Comparison of ENCODE assay signal across 19 mouse cellular contexts in the genomic region with DNA sequence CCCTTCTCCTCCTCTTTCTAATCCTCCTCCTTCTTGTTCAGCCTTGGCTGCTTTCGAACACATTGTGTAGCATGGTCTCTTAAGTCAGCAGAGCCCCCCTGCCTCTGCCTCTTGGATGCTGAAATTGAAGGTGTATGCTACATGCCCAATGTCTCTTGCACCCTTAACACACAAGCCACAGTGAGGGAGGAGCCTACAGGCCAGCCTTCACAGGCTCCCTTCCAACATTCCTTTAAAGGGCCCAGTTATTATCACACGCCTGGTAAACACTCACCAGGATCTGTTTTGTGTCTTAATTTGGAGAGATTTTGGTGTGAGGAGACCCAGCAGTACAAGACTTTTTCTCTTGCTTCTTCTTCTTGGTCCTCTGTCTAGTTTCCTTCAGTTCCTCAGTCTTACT.
A peak's percentile ranks its signal among the peaks of the same experiment; 100 is the strongest.
DNase-seq lines count a peak whose midpoint lies in the region; ATAC-seq and TF ChIP-seq lines count a peak whose summit lies in the region.
"Had no signal": no experiment of that assay in that cellular context is flagged by ENCODE, and none has a peak within 500 bp of the region (broad histone marks: within the 10 kb centered on the region; RNA-seq: fewer than 3 reads in every experiment).

No protein-coding gene starts in this region.

- no peak for DNase-seq in heart, adult 8-10 months (ENCODE audit: low spot score)
- peak; percentile 45 for DNase-seq in liver, adult 2 months (ENCODE audit: extremely low read depth, low read depth, low spot score)
- no peak for DNase-seq in liver, embryonic 11.5 days (ENCODE audit: low spot score)
- DNase-seq in NIH3T3 (ENCODE audit: low read depth): peak; percentile 42
- peak; percentile 46 for DNase-seq in adipocyte (ENCODE audit: low spot score)
- no peak for DNase-seq in right cerebral cortex, postnatal 14 days
- DNase-seq: adrenal gland, postnatal 10 days; cerebellum, adult 9-10 months; gastrocnemius, postnatal 10 days; layer of hippocampus, adult 9-11 months had no signal

- no peaks in the 10 kb centered on the region for H3K27me3 ChIP-seq in heart, embryonic 16.5 days (ENCODE audit: control insufficient read depth, insufficient read depth, low read length)
- H3K27me3 ChIP-seq in liver, adult 2 months (ENCODE audit: control insufficient read depth, insufficient read depth, low read length): no peaks in the 10 kb centered on the region
- no peaks in the 10 kb centered on the region for H3K27me3 ChIP-seq in liver, embryonic 11.5 days (replicated peaks; ENCODE audit: control insufficient read depth, insufficient read depth, low read length)
- H3K27me3 ChIP-seq: forebrain, embryonic 15.5 days; hindbrain, embryonic 13.5 days; kidney, embryonic 15.5 days; lung, embryonic 15.5 days; midbrain, embryonic 12.5 days had no signal

- H3K4me1 ChIP-seq in heart, embryonic 16.5 days (ENCODE audit: control insufficient read depth, insufficient read depth, low read length): peaks cover 32% of the 10 kb centered on the region
- H3K4me1 ChIP-seq in liver, adult 2 months (ENCODE audit: control insufficient read depth, insufficient read depth, low read length): no peaks in the 10 kb centered on the region; the same call in 1 of the 2 replicates
- peaks cover 8% of the 10 kb centered on the region for H3K4me1 ChIP-seq in liver, embryonic 11.5 days (replicated peaks; ENCODE audit: control insufficient read depth, insufficient read depth, low read length)
- H3K4me1 ChIP-seq: embryonic facial prominence, embryonic 10.5 days had no signal

- no peak for TF ChIP-seq CTCF in liver, adult 2 months (IDR thresholded peaks at IDR 0.05; ENCODE audit: low read depth, low read length)

- no peaks in the 10 kb centered on the region for H3K36me3 ChIP-seq in heart, embryonic 16.5 days (ENCODE audit: control insufficient read depth, insufficient read depth)
- 0 out of 2 replicates have a peak, but pooled peaks cover 2% of the 10 kb centered on the region for H3K36me3 ChIP-seq in liver, adult 2 months (ENCODE audit: control insufficient read depth, insufficient read depth, low read length)
- no peaks in the 10 kb centered on the region for H3K36me3 ChIP-seq in liver, embryonic 11.5 days (ENCODE audit: control insufficient read depth, insufficient read depth, low read length)
- H3K36me3 ChIP-seq: forebrain, embryonic 15.5 days; hindbrain, embryonic 13.5 days; kidney, embryonic 15.5 days; lung, embryonic 15.5 days; midbrain, embryonic 12.5 days had no signal

- no peak overlapping the region for H3K9ac ChIP-seq in heart, embryonic 16.5 days (ENCODE audit: low read length)
- no peak overlapping the region for H3K9ac ChIP-seq in liver, adult 2 months (ENCODE audit: low read depth, low read length)
- no peak overlapping the region for H3K9ac ChIP-seq in liver, embryonic 11.5 days (ENCODE audit: low read depth, low read length)
- H3K9ac ChIP-seq: forebrain, embryonic 15.5 days; hindbrain, embryonic 13.5 days; kidney, embryonic 15.5 days; lung, embryonic 15.5 days; midbrain, embryonic 12.5 days had no signal

- 60% methylated on average over 2 of the region's 2 CpGs for whole genome bisulfite sequencing in heart, embryonic 16.5 days
- 63% methylated on average over 2 of the region's 2 CpGs for whole genome bisulfite sequencing in liver, adult 2 months
- WGBS in liver, embryonic 11.5 days: 80% methylated on average over 2 of the region's 2 CpGs

- H3K4me3 ChIP-seq in heart, embryonic 16.5 days (ENCODE audit: low read length): no peak overlapping the region
- H3K4me3 ChIP-seq in liver, adult 2 months (ENCODE audit: insufficient read depth, low read depth, low read length): no peak overlapping the region
- H3K4me3 ChIP-seq in liver, embryonic 11.5 days (ENCODE audit: low read depth, low read length): no peak overlapping the region
- H3K4me3 ChIP-seq: embryonic facial prominence, embryonic 10.5 days; forebrain, embryonic 15.5 days; hindbrain, embryonic 13.5 days; kidney, embryonic 15.5 days; left cerebral cortex, adult 2 months; lung, embryonic 15.5 days; midbrain, embryonic 12.5 days had no signal

- no peak for TF ChIP-seq POLR2A in liver, adult 2 months (IDR thresholded peaks at IDR 0.05; ENCODE audit: extremely low read depth, insufficient read depth, low read length)

- peak overlapping the region; percentile 60 for H3K27ac ChIP-seq in heart, embryonic 16.5 days (ENCODE audit: low read length)
- no peak overlapping the region for H3K27ac ChIP-seq in liver, adult 2 months (replicated peaks; ENCODE audit: insufficient read depth, low read depth, low read length)
- no peak overlapping the region; the same call in 1 of the 2 replicates for H3K27ac ChIP-seq in liver, embryonic 11.5 days (ENCODE audit: low read depth, low read length)
- H3K27ac ChIP-seq: embryonic facial prominence, embryonic 10.5 days; forebrain, embryonic 15.5 days; hindbrain, embryonic 13.5 days; kidney, embryonic 15.5 days; left cerebral cortex, adult 2 months; lung, embryonic 15.5 days; midbrain, embryonic 12.5 days had no signal

- no peak overlapping the region for H3K4me2 ChIP-seq in heart, embryonic 16.5 days (ENCODE audit: low read depth, low read length)
- H3K4me2 ChIP-seq in liver, embryonic 11.5 days: no peak overlapping the region
- H3K4me2 ChIP-seq: forebrain, embryonic 15.5 days; hindbrain, embryonic 13.5 days; kidney, embryonic 15.5 days; lung, embryonic 15.5 days; midbrain, embryonic 12.5 days had no signal

- peaks cover 47% of the 10 kb centered on the region for H3K79me2 ChIP-seq in liver, adult 2 months (ENCODE audit: control insufficient read depth, insufficient read depth, low read length)

- ATAC-seq in heart, embryonic 16.5 days (replicated peaks; ENCODE audit: extremely low read depth, insufficient read depth, low FRiP score): no peak
- ATAC-seq in liver, embryonic 11.5 days (replicated peaks; ENCODE audit: low FRiP score): no peak
- ATAC-seq: activated CD4-positive, CD25-positive, alpha-beta regulatory T cell, adult 4 months; forebrain, embryonic 15.5 days had no signal

- no peaks in the 10 kb centered on the region for H3K9me3 ChIP-seq in heart, embryonic 16.5 days (replicated peaks; ENCODE audit: control insufficient read depth, low read length)
- H3K9me3 ChIP-seq in liver, embryonic 11.5 days (ENCODE audit: control insufficient read depth, low read length): no peaks in the 10 kb centered on the region
- H3K9me3 ChIP-seq: embryonic facial prominence, embryonic 10.5 days; forebrain, embryonic 15.5 days; hindbrain, embryonic 13.5 days; kidney, embryonic 15.5 days; lung, embryonic 15.5 days; midbrain, embryonic 12.5 days had no signal

Comparison
In these comparisons a context has a peak if more than half of its experiments do, and no peak if none do; other contexts are left out.
1. DNase-seq: peak in liver, adult 2 months (single experiment), NIH3T3 (single experiment) and adipocyte (single experiment); none in heart, adult 8-10 months (single experiment), liver, embryonic 11.5 days (single experiment) and right cerebral cortex, postnatal 14 days (single experiment).